Mouse (Mus musculus) heart, postnatal 0 days (tissue): ENCODE measurements around the gene D17Wsu92e.

Source experiments
- CTCF ChIP-seq: IDR thresholded peaks from 2 replicates; pipeline ENCODE4 v1.5.1; 2016; ENCODE audit warnings: antibody characterized with exemption, control low read depth, low read depth
- EP300 ChIP-seq: IDR thresholded peaks from 2 replicates; pipeline ENCODE4 v1.6.1; 2016; ENCODE audit warnings: antibody characterized with exemption, low read depth

GRCm38 (mm10) chr17:27705661-27706060 is 114.8 kb downstream of the D17Wsu92e start:
- no peak for TF ChIP-seq CTCF
- no peak for TF ChIP-seq EP300
